Mouse (Mus musculus): ENCODE measurements around the gene Ift74. TPM values are rescaled to one million over a fixed set of nuclear protein-coding genes. Genes with fewer than 3 reads are reported as not detected.
"Not testable (repeated sequence)": the region's sequence is repeated elsewhere in the genome, so short reads cannot be mapped to it uniquely, and the experiment has no call there.

The Ift74 gene
- total RNA-seq, 2 experiments from 2014 or later, result 24.3 to 26.6 TPM

DNA sequence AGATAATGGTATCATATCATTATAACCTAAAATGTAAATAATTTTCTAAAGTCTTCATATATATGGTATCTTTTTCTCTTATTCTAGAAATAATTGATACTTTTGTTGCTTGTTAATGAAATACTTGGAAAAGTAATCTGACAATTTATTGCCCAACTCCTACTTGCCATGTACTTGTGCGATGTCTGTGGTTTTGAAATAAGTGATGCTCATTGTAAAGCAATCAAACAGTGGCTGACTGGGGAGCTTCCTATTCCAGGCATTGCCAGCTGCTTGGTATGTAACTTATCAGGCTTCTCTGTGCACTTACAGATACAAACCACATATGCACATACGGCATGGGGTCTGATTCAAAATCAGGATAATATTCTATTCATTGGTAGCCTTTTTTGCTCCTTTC lies 5.8 kb downstream of the Ift74 start:
- no peak for TF ChIP-seq CTCF (IDR thresholded peaks at IDR 0.05)
- no peak overlapping the region for H3K4me3 ChIP-seq
- no peak overlapping the region for H3K27ac ChIP-seq
- no peak for DNase-seq (ENCODE audit: extremely low spot score in 1 of 2, low spot score in 2 of 2)
- intact Hi-C loops (cut with DNase I), result no loop called here

DNA sequence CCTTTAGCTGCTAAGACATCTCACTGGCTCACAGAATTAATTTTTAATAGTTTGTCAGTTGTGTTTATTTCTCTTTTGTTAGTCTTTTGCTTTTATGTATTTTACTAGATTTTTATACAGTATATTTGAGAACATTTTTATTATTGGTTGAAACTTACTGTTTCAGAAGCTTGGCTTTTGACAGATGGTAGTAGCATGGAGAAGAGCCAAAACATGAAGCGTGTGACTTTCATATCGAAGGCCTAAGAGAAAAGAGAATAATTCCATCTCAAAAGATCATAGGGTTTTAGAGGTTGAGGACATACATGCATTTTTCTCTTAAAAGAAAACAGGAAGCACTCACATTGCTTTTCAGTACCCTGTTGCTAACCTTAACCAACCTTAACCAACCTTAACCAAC lies 28.9 kb downstream of the Ift74 start:
- no peak for TF ChIP-seq CTCF (IDR thresholded peaks at IDR 0.05)
- intact Hi-C loops (cut with DNase I), result no loop called here
- no peak for DNase-seq (ENCODE audit: extremely low spot score in 1 of 2, low spot score in 2 of 2)
- H3K4me3 ChIP-seq, result no peak overlapping the region
- H3K27ac ChIP-seq, result no peak overlapping the region

DNA sequence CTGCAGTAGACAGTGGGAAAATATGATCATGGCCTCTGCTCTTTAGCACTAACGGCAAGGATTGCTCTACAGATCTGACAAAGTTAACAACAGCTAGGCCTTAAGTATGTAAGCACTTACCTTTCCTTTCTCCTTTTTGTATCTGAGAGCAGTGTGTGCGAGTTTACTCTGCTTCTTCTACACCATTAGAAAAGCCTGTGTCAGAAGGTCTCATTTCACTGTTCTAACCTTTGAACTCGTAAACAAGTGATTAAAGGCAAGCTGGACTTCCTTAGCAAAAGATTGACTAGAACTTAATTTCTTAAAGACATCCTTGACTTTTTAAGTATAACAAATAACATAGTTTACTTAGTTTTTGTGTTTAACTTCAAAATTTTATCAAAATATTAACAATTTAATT lies 35.6 kb downstream of the Ift74 start, which contains the start of gene Lrrc19:
TSS of gene Lrrc19 (minus strand) at position 225 of the 400 bp plus-strand sequence.
- Histone ChIP-seq H3K4me3 (no peak within 1 kb of the TSS), H3K27ac (no peak within 1 kb of the TSS)
- DNase-seq (ENCODE audit: extremely low spot score in 1 of 2, low spot score in 2 of 2), result no peak
- intact Hi-C loops (cut with DNase I), result no loop called here
- TF ChIP-seq CTCF (IDR thresholded peaks at IDR 0.05), result no peak

DNA sequence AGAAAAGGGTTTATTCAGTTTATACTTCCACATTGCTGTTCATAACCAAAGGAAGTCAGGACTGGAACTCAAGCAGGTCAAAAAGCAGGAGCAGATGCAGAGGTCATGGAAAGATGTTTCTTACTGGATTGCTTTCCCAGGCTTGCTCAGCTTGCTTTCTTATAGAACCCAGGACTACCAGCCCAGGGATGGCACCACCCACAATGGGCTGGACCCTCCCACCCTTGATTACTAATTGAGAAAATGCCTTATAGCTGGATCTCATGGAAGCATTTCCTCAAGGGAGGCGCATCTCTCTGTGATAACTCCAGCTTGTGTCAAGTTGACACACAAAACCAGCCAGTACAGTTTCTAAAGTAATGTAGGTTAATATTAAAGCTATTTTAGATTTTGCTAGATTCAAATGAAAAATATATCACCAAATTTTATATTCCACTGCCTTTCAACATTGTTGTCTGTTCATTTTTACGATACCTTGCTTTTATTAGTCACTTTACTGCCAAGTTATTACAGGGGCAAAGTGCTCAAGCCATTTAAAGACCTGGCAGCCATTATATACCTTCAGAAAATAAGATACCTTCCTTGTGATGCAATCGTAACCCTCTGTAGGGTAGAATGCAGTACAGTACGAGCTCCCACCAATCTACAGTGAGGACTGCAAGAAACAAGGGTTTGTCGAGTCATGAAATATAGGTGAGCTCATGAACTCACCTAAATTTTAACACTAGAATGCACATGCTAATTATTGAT lies 36.3 kb downstream of the Ift74 start:
- H3K27ac ChIP-seq; H3K4me3 ChIP-seq; intact Hi-C loops (cut with DNase I); DNase-seq (ENCODE audit: extremely low spot score in 1 of 2, low spot score in 2 of 2): not testable (repeated sequence)

DNA sequence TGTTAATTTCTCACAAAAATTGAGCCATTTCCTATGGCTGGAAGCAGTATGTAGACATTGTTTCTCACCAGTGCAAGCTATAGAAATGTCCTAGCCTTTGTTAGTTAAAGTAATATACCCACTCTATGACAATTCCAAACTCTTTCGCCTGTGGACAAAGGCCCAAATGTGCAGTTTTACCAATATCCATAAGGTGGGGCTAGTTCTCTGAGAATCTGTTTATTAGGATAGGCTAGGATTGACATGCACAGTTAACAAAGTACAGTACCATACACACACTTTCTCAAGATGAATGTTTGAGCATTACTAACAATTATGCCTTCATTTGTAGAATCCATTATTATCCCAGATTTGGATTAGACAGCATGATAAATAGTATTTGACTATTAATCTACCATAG lies 55.4 kb downstream of the Ift74 start:
- intact Hi-C loops (cut with DNase I), result loop anchor here (5.0 to 10.0 kb wide), 3 partner anchors 233 to 1255 kb away; no protein-coding TSS in a partner anchor
- no peak for DNase-seq (ENCODE audit: extremely low spot score in 1 of 2, low spot score in 2 of 2)
- Histone ChIP-seq H3K27ac (no peak overlapping the region), H3K4me3 (no peak overlapping the region)
- peak; percentile 64 for TF ChIP-seq CTCF (IDR thresholded peaks at IDR 0.05)

DNA sequence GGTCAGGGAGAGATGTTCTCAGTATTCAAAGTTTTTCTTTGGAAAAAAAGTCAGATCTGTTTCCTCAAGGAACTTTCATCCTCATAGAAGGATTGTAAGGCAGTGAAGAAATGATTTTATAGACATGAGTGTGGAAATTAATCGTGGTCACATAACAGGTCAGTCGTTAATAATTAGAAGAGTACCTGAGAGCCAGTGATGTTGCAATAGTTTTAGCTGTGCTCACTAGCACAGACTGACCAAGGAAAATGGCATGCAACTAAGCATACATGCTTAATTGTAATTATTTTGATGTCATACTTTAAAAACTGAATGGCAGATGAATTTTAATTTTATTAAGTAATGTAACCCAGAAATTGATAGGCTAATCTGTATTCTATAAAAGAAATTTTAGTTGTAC lies 66.4 kb downstream of the Ift74 start:
- no peak overlapping the region for H3K4me3 ChIP-seq
- H3K27ac ChIP-seq, result no peak overlapping the region
- intact Hi-C loops (cut with DNase I), result no loop called here
- no peak for DNase-seq (ENCODE audit: extremely low spot score in 1 of 2, low spot score in 2 of 2)
- no peak for TF ChIP-seq CTCF (IDR thresholded peaks at IDR 0.05)

DNA sequence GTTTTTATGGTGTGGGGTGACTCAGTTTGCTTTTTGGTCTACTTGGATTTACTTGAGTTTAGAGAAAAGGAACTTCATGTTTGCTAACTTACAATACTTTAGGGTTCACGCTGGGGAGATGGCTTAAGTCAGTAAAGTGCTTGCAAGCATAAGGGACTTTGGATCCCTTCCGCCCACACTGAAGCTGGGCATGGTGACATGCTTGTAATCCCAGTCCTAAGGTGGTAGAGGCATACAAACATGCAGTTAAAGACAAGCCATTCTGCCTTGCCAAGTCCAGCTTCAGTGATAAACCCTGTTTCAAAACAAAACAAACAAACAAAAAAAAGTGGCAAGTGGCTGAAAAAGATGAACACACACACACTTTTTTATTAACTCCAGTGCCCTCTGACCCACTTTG lies 66.9 kb downstream of the Ift74 start:
- H3K4me3 ChIP-seq, result no peak overlapping the region
- no peak for DNase-seq (ENCODE audit: extremely low spot score in 1 of 2, low spot score in 2 of 2)
- intact Hi-C loops (cut with DNase I), result no loop called here
- H3K27ac ChIP-seq, result no peak overlapping the region
- no peak for TF ChIP-seq CTCF (IDR thresholded peaks at IDR 0.05)

DNA sequence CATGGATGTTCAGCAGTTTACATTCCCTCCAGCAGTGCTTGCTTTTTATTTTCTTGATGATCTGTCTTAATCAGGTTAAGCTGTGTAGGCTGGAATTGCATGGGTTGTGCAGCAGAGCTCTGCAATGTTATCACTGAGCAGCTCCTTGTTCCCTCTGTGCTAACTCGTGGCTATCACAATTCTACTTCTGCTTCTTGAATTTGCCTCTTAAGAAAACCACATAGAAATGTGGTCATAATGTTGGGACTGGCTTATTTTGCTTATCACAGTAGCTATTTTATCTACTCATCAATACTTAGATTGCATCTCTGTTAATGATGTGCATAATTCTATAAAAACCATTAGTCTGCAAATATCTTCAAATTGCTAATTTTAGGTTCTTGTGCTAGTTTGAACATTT lies 67.7 kb downstream of the Ift74 start:
- intact Hi-C loops (cut with DNase I), result no loop called here
- no peak for TF ChIP-seq CTCF (IDR thresholded peaks at IDR 0.05)
- no peak overlapping the region for H3K4me3 ChIP-seq
- no peak for DNase-seq (ENCODE audit: extremely low spot score in 1 of 2, low spot score in 2 of 2)
- H3K27ac ChIP-seq, result no peak overlapping the region

DNA sequence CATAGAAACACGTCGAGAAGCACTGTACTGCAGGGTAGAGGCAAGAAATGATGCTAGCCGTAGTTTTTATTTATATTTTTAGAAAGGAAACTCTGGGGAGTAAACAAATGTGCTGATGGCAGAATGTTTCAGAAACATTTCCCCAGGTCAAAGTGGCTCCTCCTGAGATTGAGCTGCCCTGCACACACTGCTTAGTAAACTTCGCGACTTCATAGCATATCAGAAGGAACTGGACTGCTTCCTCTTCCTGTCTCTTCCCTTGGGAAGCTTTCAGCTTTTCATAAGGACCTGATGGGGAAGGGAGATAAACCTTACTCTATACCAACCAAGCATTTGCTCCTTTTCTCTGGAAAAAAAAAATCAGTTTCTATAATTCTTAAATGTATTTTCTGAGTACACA lies 69.0 kb downstream of the Ift74 start:
- DNase-seq (ENCODE audit: extremely low spot score in 1 of 2, low spot score in 2 of 2), result no peak
- no peak for TF ChIP-seq CTCF (IDR thresholded peaks at IDR 0.05)
- intact Hi-C loops (cut with DNase I), result no loop called here
- Histone ChIP-seq H3K4me3 (no peak overlapping the region), H3K27ac (no peak overlapping the region)

DNA sequence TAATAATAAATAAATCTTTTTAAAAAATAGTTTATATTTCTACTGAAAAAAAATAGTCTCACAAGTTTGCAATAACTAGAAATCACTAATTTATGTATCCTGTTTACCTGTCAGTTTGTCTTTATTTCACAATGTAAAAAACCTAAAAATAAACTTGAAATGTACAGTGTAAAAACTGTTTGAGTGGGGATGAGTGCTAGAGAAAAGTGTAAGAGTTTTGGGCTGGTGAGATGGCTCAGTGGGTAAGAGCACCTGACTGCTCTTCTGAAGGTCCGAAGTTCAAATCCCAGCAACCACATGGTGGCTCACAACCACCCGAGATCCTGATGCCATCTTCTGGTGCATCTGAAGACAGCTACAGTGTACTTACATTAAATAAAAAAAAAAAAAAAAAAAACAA lies 75.5 kb downstream of the Ift74 start:
- H3K27ac ChIP-seq; intact Hi-C loops (cut with DNase I); H3K4me3 ChIP-seq; DNase-seq (ENCODE audit: extremely low spot score in 1 of 2, low spot score in 2 of 2): not testable (repeated sequence)

DNA sequence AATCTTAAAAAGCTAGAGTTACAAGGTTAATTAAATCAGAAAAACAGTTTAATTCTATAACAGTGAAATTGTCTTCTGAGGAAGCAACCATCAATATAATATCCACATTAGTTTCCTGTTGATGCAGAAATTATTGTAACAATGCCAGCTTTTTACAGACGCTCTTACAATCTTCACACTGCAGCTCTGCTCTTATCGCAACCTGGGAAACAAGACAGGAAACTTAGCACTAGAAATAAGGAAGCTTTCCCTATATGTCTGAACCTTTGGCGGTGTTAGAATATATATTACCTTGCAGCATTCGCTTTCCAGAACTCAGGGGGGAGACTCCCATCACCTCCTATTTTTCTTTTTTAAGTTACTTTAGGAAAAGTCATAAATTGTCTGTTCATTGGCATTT lies 76.8 kb downstream of the Ift74 start:
- Histone ChIP-seq H3K4me3 (no peak overlapping the region), H3K27ac (no peak overlapping the region)
- DNase-seq (ENCODE audit: extremely low spot score in 1 of 2, low spot score in 2 of 2), result no peak
- no peak for TF ChIP-seq CTCF (IDR thresholded peaks at IDR 0.05)
- intact Hi-C loops (cut with DNase I), result no loop called here

DNA sequence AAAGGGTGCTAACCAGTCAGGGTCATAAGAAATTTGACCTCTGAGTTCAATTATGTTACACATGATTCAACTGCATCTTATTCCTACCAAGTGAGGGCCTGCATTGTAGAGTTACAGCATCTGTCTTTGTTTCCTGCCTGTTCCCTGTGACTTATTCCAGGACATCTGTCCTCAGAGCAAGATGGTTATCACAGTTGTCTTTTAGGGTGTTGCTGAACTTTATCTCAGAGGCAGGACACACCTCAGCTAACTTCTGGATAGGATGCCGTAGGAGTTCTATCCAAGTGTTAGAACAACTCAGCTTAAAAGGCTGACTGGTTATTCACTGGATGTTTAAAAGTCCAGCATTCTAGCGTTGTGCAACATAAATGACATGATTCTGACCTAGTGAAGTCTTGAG lies 77.9 kb downstream of the Ift74 start:
- H3K4me3 ChIP-seq, result no peak overlapping the region
- intact Hi-C loops (cut with DNase I), result no loop called here
- DNase-seq (ENCODE audit: extremely low spot score in 1 of 2, low spot score in 2 of 2), result no peak
- no peak overlapping the region for H3K27ac ChIP-seq
- no peak for TF ChIP-seq CTCF (IDR thresholded peaks at IDR 0.05)

DNA sequence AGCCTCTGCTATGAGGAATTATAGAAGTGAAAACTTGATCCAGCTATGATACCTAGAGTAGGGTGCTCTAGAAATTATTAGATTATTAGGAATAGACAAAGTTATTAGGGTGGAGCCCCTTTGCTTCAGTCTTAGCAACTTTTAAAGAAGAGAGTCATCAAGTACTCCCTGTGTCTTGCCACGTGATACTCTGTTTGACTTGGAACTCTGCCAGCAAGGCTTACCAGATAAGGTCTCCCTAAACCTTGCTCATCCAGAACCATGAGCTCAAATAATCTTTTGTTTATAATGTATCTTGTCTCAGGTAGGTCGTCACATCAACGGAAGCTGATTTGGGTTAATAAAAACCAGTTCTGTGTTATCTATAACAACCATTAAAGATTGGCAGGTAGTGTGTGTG lies 82.1 kb downstream of the Ift74 start:
- Histone ChIP-seq H3K4me3 (no peak overlapping the region), H3K27ac (no peak overlapping the region)
- DNase-seq (ENCODE audit: extremely low spot score in 1 of 2, low spot score in 2 of 2), result no peak
- no peak for TF ChIP-seq CTCF (IDR thresholded peaks at IDR 0.05)
- intact Hi-C loops (cut with DNase I), result no loop called here

Data from left cerebral cortex, adult 2 months (tissue).